Mouse (Mus musculus) layer of hippocampus, postnatal 36 days (tissue): ENCODE data around the gene Cacng4. TPM values are rescaled to one million over a fixed set of nuclear protein-coding genes. Genes with fewer than 3 reads are reported as not detected.

Experiments used
- DNase-seq, 2 experiments: peaks; one replicate each; pipeline ENCODE4 v3.0.0; 2022
- total RNA-seq, 2 experiments: library from RNA; stranded (reverse); gene quantifications; 2 replicates each; pipeline ENCODE4 v1.2.3; 2021

The Cacng4 gene
- total RNA-seq, 2 experiments from 2014 or later: 23.6 to 26.7 TPM

DNA sequence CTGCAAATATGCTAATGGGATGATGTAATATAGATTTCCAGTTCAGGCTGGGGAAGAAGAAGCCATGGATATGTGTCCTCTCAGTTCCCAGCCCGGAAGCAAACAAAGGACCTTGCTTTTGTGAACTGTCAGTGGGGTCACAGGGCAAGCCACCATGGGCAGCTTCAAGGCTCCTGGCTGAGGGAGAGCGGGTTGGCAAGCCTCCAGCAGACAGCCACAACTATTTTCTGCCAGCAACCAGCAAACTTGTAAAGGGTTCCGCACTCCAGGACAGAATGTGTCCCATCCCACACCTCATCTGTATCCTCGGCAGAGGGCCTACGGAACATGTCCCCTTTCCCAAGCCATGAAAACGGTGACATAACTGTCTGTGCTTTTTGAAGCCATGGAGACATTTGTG is 22.4 kb downstream of the Cacng4 start:
- DNase-seq: no peak

DNA sequence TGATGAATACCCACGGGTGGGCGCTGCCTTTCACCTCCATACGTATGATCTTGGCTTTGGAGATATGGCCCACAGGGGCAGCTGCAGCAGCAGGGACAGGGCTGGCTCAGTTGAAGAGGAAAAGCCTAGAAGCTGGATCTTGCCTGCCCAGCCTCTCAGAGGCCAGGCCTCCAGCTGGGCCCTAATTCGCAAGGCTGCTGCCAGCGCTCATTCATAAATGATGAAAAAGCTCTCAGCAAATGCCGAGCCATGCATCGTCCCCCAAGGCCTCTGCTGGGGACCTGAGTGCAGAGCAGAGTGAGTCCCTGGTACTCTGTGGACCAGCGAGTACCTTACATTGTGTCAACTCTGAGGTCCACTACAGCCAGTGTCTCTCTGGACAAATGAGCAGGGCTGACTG is 26.0 kb downstream of the Cacng4 start:
- DNase-seq: no peak

DNA sequence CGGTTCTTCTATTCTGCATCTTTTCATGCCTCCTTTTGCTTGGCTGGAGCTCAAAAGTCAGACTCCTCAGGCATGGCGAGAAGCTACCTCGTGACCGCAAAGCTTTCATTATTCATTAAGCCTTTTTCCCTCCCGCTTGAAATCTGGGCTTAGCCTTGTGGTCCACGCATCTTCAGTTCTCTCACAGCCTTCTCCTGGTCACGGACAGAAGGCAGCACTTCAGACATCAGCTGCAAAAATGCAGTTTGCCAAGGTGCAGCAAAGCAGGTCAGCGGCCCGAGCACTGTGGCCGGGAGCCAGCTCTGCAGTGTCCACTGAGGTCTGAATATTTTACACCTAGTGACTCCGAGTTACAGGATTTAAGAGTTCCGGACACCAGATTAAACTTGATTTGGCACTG is 27.4 kb downstream of the Cacng4 start:
- no peak for DNase-seq

DNA sequence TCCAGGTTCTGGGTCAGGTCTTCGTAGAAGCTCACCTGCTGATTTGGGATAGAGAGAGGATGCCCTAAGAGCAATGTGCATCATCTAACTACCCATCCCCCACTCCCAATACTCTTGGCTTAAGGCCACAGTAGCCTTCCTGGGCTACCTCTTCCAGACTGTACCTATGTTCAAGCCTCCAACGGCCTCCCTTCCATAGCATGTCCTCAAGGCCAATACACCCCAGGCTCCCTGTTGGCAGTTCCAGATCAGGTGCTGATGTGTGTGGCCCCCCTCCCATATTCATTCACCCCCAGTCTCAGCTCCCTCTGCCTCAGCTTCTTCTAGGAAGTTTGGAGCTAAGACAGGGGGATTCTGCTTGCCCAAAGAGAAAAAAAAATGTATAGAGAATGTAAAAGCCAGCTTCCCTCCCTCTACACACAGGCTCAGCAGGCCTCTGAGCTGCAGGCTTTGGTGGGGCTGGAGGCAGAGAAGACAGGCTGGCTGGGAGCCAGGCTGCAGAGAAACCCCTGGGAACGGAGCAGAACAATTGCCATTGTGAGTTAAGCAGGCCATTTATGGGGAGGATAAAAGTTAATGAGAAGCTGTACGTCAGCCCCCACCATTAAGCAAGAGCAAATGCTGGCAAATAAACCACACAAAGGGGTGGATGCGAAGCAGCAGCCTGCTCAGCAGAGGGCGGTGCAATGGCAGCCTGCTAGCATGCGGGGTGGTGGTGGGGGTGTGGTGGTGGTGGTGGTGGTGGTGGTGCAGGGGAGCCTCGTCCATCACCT is 31.5 kb downstream of the Cacng4 start:
- DNase-seq: no peak

DNA sequence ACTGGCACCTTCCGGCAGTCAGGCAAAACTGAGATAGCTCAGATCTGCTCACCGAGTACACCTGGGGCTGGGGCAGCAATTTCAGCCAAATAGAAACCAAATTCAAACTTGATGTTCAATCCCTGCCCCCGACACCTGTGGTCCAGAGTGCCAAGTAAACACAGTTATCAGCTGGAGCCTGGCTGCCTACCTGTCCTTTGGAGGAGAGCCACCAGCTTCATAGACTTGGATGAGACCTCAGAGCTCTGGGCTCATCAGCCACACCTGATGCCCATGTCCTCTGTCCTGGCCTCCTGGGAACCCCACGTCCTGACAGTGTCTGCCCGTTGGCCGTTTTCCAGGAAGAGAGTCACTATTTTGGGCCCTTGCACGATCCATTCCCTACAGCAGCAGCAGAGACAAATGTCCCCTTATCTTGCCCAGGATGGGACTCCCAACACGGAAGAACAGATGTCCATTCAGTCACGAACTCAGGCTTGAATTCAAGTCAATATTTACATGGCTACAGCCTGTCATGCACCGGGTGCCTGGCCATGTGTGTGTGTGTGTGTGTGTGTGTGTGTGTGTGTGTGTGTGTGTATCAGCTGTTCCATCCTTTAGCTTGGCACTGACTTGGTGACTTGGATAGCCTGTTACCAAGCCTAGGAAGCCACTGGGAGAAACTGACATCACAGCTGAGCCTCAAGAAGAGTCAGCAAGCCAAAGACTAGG is 32.4 kb downstream of the Cacng4 start:
- DNase-seq: no peak

DNA sequence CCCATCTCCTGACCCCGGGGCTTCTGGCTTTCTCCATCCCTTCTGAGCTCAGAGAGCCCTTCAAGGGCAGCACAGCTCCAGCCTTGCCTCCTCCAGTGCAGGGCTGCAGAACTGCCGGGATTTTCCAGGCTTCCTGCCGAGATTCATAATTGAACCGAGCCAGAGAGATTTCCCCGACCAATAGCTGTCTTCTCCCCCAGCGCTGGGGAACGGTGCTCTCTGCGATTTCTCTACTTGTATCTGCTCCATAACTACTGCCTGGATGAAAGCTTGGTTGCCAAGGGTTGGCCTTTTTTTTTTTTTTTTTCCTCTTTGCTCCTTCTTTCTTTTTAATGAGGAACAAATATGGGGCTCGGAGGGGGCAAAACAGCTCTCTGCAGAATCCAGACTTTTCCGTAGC is 34.4 kb downstream of the Cacng4 start:
- peak; percentile 15 to 24 for DNase-seq

DNA sequence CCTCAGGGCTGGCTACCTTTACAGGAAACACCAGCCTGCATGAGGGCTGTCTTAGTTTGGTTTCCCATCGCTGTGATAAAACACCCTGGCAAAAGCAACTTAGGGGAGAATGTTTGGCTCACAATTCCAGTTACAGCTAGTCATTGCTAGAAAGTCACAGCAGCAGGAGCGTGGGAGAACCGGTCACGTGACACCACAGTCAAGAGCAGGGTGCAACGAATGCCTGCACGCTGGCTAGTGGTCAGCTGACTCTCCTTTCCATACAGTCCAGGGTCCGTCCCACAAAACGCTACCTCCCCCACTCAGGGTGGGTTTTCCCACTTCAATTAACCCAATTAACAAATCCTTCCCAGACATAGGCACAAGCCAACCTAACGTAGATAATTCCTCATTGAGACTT is 34.8 kb downstream of the Cacng4 start:
- DNase-seq: peak; percentile 30 to 35

DNA sequence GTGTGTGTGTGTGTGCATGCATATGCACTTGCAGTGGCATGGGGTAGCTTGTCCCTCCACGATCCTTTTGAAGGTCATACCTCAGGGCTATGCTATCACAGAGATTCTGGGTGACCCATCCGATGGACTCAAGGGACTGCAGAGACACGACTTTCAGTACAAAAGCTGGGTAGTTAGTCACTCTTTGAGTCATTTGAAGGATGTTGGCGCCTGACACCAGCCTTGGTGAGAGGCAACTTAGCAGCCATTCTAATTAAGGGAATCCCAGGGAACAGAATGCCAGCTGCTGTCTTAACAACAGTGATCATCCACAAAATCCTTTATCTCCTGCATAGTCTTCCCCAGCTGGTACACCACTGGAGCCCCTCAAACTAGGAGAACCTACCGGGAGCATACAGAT is 45.2 kb downstream of the Cacng4 start:
- no peak for DNase-seq

DNA sequence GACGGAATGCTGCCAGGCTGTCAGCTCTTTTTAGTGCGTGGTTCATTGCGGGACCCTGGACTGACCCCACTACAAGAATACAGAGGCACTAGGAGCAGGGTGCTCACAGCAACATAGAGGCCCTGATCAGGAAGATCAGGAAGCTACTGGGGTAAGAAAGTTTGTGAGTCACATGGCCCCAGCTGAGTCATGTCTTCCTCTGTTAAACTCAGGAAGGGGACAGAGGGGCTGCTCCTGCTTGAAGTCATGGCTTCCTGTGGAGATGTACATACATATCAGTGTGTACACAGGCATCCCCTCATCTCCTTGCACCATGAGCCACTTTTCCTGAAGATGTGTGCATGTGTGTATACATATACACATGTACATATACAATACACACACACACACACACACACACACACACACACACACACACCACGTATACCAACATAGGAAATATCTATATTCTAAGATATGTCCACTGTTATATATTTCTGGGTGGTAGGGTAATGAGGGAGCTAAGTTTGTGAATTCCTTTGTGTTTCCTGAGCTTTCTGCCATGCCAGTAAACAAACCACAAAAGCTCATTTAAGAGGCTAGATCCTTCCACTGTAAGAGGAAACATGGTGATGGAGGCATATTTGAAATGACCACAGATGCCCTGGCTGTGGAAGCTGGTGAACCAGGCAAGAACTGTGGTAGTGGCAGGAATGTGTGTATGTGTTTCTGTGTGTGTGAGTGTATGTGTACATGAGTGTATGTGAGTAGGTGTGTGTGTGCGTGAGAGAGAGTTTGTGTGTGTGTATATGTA is 45.9 kb downstream of the Cacng4 start:
- DNase-seq: no peak

DNA sequence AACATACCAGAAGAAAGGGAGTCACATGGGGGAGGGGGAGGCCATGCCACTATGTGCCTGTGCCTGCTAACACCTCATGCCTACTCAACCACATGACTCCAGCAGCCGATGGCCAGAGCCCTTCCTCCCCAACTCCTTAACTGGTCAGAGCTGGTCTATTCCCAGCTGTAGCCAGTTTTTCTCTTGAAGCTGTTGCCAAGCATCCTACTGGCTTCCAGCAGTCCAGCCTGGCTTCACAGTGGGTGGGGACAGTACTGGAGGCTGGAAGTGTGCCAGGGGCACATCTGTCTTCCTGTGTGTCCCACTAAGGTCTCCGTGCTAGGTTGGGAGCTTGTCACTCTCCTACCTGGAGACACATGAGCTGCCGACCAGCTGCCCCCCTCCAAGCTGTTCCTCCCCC is 51.3 kb downstream of the Cacng4 start:
- DNase-seq: no peak

DNA sequence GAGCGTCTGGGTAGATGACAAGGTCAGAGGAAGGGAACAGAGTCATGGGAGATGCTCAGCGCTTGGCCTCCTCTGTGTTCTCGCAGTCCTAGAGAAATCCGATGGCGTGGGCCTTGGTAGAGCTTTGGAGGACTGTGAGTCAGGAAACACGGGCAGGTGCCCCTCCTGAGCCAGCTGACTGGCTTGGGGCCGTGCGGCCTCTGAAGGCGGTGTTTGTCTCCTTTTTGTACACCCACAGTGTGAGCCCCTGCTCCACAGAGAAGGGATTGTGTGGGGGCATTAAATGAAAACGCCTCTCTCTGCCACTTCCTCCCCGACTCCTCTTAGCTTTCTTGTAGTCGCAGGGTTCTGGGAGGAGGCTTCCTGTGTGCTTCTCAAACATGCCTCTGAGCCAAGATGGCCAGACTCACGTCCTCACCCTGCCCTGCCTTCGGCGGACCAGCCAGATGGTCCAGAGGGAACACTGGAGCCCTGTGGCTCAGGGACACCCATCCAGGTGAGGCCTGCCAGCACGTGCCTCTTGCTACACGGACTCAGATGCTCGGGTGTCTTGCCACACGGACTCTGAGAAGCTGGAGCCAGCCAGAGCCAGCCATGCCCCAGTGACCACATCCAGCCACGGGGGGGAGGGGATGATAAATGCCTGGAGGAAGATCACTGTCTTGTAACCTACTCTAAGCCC is 55.8 kb downstream of the Cacng4 start:
- peak in 1 of 2 experiments; percentile 21 for DNase-seq

DNA sequence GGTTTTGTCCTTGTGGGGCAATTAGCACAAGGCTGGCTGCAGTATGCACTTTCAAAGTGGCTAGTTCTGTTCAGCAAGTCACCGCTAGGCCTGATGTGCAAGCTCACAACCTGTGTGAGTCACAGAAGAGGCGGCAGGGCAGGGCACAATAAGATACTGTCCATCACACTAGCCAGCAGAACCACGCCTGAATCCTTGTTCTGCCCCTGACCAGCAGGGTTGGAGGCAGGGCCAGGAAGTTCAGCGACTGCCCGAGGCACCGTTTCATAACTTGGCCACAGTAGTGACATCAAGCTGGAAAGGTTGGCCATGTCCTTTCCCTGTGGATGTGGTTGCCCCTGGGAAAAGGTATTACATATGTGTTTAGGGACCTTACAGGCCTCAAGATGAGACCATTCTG is 56.5 kb downstream of the Cacng4 start:
- no peak for DNase-seq

DNA sequence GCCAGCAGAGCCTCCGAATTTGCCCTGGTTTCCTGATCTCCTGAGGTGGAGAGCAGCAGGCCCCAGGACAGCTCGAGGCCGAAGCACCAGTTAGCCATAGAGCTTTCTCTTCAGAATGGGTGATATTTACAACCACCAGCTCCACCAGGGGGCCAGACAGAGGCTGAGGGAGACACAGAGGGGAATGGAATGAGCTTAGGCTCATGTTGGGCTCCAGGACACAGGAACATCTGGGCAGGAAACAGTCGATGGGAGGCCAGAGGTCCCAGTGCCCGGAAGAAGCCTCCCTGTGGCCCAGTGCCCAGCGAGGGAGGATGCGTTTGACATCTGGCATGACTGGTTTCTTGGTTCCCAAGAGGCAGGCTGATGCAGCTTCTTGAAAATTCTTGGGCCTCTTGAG is 60.2 kb downstream of the Cacng4 start:
- no peak for DNase-seq

DNA sequence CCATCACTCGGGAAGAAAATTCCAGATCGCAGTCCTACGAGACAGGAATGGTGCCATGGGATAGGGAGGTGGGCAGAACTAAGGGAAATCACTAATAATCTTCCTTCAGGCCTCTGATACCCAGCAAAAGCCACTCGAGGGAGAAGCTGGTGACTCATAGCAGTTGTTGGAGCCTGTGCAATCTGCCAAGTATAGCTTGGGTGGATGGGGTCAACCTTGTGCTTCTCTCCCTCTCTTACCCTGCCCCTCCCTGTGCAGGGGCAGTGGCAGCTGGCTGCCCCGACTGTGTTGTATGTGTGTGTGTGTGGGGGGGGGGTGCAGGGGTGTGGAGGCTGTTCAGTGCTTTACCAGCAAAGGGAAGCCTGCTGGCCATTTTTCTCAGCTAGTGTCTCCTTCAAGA is 62.9 kb downstream of the Cacng4 start:
- no peak for DNase-seq

DNA sequence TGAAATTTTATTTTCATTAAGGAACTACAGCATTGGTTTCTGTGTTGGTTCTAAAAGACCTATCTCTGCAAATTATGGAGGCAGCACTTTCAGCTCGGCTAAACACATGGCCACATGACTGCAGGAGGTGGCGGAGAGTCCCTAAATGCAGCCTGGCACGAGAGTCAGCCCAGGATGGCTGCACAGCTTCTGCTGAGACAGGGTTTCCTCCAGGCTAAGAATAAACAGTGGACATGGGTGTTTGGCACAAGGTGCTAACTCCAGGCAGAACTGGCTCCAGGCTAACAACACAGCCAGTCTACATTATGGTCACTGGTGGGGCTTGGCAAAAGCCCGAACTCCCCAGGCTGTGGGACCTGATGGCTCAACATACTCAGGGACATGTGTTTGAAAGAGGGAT is 63.4 kb downstream of the Cacng4 start:
- DNase-seq: no peak

DNA sequence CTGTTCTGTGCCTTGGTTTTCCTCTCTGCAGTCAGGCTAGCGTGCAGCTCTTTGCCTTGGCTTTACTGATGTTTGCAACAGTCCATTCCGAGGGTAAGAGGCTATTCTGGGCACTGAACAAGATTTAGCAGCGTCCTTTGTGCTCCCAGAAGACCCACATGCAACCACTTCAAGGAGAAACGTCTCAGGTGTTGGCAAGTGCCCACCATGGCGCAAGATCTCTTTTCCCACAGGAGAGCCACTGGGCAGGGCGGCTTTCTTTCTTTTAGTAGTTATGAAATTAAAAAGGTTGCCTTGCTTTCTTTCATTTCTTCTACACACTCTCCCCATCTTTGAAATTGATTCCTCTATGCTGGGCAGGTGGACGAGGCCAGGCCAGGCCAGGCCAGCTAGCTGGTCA is 65.2 kb downstream of the Cacng4 start:
- DNase-seq: no peak

DNA sequence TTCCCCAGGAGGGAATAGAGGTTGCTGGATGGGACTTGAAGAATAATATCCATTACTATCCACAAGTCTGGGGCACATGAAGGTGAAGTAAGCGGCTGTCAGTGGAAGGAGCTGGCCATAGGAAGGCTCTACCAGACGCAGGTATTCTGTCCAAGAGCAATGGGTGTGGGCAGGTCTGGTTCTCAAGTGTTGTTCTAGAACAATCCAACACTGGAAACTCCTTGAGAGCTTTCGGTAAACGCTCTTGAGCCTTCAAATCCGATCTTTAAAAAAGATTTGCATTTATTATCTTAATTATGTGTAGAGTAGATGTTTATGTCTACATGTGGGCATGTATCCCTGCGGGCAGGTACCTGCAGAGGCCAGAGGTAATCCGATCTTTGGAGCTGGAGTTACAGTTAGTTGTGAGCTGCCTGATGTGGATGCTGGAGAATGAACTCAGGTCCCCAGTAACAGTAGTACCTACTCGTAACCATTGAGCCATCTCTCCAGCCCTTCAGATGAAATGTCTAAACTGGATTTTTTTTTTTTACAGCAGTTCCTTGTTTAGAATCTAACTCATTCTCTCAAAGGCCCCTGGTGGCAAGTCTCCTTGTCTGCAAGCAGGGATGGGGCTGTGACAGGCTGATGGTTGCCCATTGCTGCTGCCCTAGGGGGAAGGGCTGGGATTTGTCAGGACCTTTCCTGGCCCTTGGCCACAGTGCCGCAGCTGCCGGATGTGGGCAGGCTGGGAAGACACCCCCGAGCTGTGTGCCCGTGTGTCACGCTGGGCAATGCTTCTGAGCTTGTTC is 66.1 kb downstream of the Cacng4 start:
- DNase-seq: peak in 1 of 2 experiments; percentile 11

DNA sequence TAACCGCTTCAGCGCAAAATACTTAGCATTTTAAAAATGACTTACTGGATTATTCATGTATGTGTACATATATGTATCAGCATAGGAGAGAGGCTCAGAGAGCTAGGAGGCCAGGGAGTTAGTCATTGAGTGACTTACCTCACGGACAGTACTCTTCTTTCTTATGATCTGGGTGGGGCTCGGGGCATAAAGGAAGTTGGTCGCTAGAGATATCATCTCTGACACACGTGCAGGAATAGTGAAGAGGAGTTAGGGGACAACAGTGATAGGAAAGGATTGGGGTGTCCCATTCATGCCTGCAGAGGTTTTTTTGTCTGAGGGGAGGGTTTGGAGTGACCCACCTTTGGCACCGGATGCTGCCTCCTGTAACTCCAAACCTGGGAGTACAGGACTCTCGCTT is 69.8 kb downstream of the Cacng4 start:
- no peak for DNase-seq

DNA sequence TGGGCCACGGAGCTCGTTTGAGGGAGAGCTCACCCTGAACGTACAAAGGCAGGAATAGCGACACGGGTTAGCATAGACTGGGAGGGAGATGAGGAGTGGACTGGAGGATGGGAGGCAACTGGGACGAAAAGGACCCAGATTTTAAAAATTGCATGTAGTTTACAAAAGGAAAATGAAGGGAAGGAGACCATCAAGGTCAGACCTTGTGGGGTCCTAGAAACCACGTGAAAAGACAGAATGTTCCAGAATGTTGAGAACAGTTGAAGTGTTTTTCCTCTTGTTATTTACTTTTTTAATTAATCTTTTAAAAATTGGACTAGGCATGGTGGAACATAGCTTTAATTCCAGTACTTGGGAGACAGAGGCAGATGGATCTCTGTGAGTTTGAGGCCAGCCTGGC is 73.3 kb downstream of the Cacng4 start:
- no peak for DNase-seq

DNA sequence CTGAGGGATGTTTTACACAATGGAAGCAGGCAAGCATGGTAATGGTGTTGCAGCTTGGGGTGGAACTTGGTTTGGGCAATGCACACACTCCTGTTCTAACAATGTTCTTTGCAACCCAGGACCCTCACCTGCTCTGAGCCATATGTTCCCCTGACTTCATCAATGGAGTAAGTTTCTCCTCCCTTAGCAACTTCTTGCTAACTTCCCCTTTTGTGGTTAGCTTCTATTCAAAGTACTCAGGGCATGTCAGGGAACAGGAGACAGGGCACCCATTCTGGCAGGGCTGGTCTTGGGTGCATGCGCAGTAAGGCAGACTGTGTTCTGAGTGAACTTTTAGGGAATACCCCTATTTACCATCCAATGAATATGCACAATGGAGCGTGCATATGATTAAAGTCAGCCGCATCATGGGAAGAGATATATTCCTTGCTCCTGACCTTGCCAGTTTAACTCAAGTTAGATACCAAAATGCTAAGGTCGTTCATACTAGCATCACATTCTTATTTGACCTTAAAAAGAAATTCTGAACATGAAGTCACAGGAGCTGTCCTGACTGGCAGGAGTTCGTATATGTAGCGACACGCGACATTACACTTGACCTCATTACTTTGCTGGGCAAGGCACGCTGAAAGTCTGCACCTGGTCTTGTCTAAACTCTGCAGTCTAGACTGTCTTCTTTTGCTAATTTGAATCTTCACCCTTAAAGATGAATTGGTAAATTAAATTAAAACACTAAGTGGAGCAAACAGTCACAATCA is 73.9 kb downstream of the Cacng4 start:
- no peak for DNase-seq

DNA sequence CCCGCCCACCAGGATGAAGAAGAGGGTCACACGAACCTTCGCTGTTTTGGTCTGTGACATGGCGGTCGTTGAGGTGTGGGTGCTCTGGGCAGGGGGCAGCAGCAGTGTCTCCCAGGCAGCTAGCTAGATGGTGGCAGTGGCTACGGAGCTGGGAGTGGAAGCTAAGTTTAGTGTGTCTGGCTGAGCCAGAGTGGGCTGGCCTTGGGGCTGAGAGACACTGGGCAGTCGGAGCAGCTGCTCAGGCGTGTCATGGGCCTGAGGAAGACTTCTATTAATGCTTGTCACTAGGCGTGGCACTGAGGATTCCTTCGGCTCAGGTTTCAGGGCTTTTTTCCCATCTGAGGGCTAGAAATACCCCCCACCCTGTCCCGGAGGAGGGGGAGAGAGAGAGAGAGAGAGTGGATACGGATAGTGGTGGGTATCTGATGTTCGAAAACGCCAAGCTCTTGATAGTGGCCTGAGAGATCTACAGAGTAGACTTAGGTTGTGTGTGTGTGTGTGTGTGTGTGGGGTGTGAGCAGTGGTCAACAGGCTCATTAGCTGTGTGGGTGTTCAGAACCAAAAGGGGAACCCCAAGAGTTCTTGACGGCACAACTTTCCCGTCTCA is 77.9 kb downstream of the Cacng4 start, which contains the start of gene Cacng1:
TSS of gene Cacng1 (minus strand) at position 191 of the 607 bp plus-strand sequence.
- no peak for DNase-seq
